Mouse (Mus musculus) 3T3-L1 (cell line): ENCODE data around the gene Mgst1.

ENCODE experiments used
- DNase-seq: peaks from one replicate; pipeline ENCODE4 v3.0.0-alpha.2; 2015; ENCODE audit warnings: low read depth, low spot score

The Mgst1 gene

GRCm38 (mm10) chr6:138139930-138140329 is at the start of gene Mgst1:
Gene Mgst1, plus strand, starts transcription at chr6:138140316.
- peak; percentile 39 for DNase-seq

GRCm38 (mm10) chr6:138092432-138092831 is 47.7 kb upstream of the Mgst1 start:
- DNase-seq: no peak

- no peak for DNase-seq
Measured at GRCm38 (mm10) chr6:138095060-138095459, 45.1 kb upstream of the Mgst1 start.

- DNase-seq: no peak
Measured at GRCm38 (mm10) chr6:138099646-138100045, 40.5 kb upstream of the Mgst1 start.

- DNase-seq: no peak
Measured at GRCm38 (mm10) chr6:138101843-138102242, 38.3 kb upstream of the Mgst1 start.

- no peak for DNase-seq
Measured at GRCm38 (mm10) chr6:138102940-138103339, 37.2 kb upstream of the Mgst1 start.

- no peak for DNase-seq
Measured at GRCm38 (mm10) chr6:138104559-138104958, 35.6 kb upstream of the Mgst1 start.

- no peak for DNase-seq
Measured at GRCm38 (mm10) chr6:138117496-138117895, 22.6 kb upstream of the Mgst1 start.

- peak; percentile 27 for DNase-seq
Measured at GRCm38 (mm10) chr6:138128392-138129335, 11.5 kb upstream of the Mgst1 start.

GRCm38 (mm10) chr6:138130541-138130940 is 9.6 kb upstream of the Mgst1 start:
- no peak for DNase-seq

GRCm38 (mm10) chr6:138140336-138140735 is 220 bp downstream of the Mgst1 start:
- peak; percentile 83 for DNase-seq

- peak; percentile 93 for DNase-seq
Measured at GRCm38 (mm10) chr6:138141111-138141592, 1.0 kb downstream of the Mgst1 start.

GRCm38 (mm10) chr6:138142604-138143003 is 2.5 kb downstream of the Mgst1 start:
- DNase-seq: peak; percentile 36

- DNase-seq: no peak
Measured at GRCm38 (mm10) chr6:138143450-138143849, 3.3 kb downstream of the Mgst1 start.

GRCm38 (mm10) chr6:138153111-138153510 is 13.0 kb downstream of the Mgst1 start:
- DNase-seq: peak; percentile 88

GRCm38 (mm10) chr6:138163920-138164319 is 23.8 kb downstream of the Mgst1 start:
- peak; percentile 74 for DNase-seq

- no peak for DNase-seq
Measured at GRCm38 (mm10) chr6:138171480-138172224, 31.5 kb downstream of the Mgst1 start.
